Mouse (Mus musculus) G1E (cell line): ENCODE measurements around the gene Ror2.

Experiments used
- CTCF ChIP-seq: IDR thresholded peaks from 2 replicates; pipeline ENCODE4 v1.5.1; 2012; ENCODE audit warnings: low read depth, low read length, inconsistent platforms, mixed read lengths
- GATA1 ChIP-seq: IDR thresholded peaks from 2 replicates; pipeline ENCODE4 v1.6.1; 2012; ENCODE audit warnings: borderline replicate concordance, low read length, inconsistent platforms, mixed read lengths
- POLR2AphosphoS5 ChIP-seq: IDR thresholded peaks from 2 replicates; pipeline ENCODE4 v1.6.1; 2012; ENCODE audit warnings: low read depth, low read length, inconsistent platforms; ENCODE audit not compliant: insufficient replicate concordance
- TAL1 ChIP-seq: conservative IDR thresholded peaks from 2 replicates; pipeline ENCODE4 v1.6.1; 2012; ENCODE audit warnings: low read depth, low read length, inconsistent platforms, mixed read lengths

- no peak for TF ChIP-seq CTCF
- no peak for TF ChIP-seq GATA1
- no peak for TF ChIP-seq POLR2AphosphoS5
- TF ChIP-seq TAL1 = no peak
Observed at GRCm38 (mm10) chr13:53120906-53121305, 165.0 kb downstream of the Ror2 start.
